Mouse (Mus musculus): ENCODE data around the gene Zmiz2. TPM values are rescaled to one million over a fixed set of nuclear protein-coding genes. Genes with fewer than 3 reads are reported as not detected.
"Not testable (repeated sequence)": the region's sequence is repeated elsewhere in the genome, so short reads cannot be mapped to it uniquely, and the experiment has no call there.

The Zmiz2 gene
- polyA plus RNA-seq, 1 experiment from 2014 or later = 25.4 TPM

- 81% methylated on average over 4 of the region's 4 CpGs for WGBS
- ATAC-seq (ENCODE audit: insufficient read depth, low FRiP score, low TSS enrichment) (no peak), DNase-seq (ENCODE audit: low spot score) (no peak)
- Histone ChIP-seq H3K4me1 (ENCODE audit: control insufficient read depth, insufficient read depth, low read length) (0 out of 2 replicates have a peak, but pooled peaks cover 3% of the 10 kb centered on the region), H3K27ac (ENCODE audit: low read depth, low read length) (no peak overlapping the region), H3K4me3 (ENCODE audit: low read depth, low read length) (no peak overlapping the region), H3K4me2 (ENCODE audit: low read depth) (no peak overlapping the region), H3K9ac (ENCODE audit: low read length) (no peak overlapping the region), H3K36me3 (ENCODE audit: control insufficient read depth, insufficient read depth, low read length) (no peaks in the 10 kb centered on the region), H3K27me3 (ENCODE audit: control insufficient read depth, insufficient read depth, low read length) (no peaks in the 10 kb centered on the region), H3K9me3 (ENCODE audit: control insufficient read depth, low read length) (no peaks in the 10 kb centered on the region)
Observed at GRCm38 (mm10) chr11:6445441-6445840, 56.6 kb downstream of the Zmiz2 start.

DNA sequence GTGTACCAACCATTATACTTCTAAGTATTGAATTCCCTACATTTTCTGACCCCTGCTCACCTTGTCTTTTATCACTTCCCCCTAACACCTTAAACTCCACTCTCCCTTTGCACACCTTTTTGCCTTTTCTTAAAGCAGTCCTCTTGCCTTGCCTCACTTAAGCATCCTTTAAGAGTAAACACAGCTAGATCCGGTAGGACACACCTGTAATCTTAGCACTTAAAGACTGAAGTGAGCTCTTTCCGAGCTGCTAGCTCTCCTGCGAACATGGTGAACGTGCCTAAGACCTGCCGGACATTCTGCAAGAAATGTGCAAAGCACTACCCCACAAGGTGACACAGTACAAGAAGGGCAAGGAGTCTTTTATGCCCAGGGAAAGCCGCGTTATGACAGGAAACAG, 57.1 kb downstream of the Zmiz2 start:
- DNase-seq (ENCODE audit: low spot score) = no peak
- no peaks in the 10 kb centered on the region for H3K27me3 ChIP-seq (ENCODE audit: control insufficient read depth, insufficient read depth, low read length)
- H3K4me3 ChIP-seq (ENCODE audit: low read depth, low read length) = no peak overlapping the region
- no peaks in the 10 kb centered on the region for H3K36me3 ChIP-seq (ENCODE audit: control insufficient read depth, insufficient read depth, low read length)
- 0 out of 2 replicates have a peak, but pooled peaks cover 3% of the 10 kb centered on the region for H3K4me1 ChIP-seq (ENCODE audit: control insufficient read depth, insufficient read depth, low read length)
- H3K27ac ChIP-seq (ENCODE audit: low read depth, low read length) = no peak overlapping the region
- no peaks in the 10 kb centered on the region for H3K9me3 ChIP-seq (ENCODE audit: control insufficient read depth, low read length)
- WGBS = 90% methylated on average over 7 of the region's 7 CpGs
- no peak for ATAC-seq (ENCODE audit: insufficient read depth, low FRiP score, low TSS enrichment)
- no peak overlapping the region for H3K9ac ChIP-seq (ENCODE audit: low read length)
- no peak overlapping the region for H3K4me2 ChIP-seq (ENCODE audit: low read depth)

- DNase-seq (ENCODE audit: low spot score) (no peak), ATAC-seq (ENCODE audit: insufficient read depth, low FRiP score, low TSS enrichment) (no peak)
- Histone ChIP-seq H3K4me1 (ENCODE audit: control insufficient read depth, insufficient read depth, low read length) (0 out of 2 replicates have a peak, but pooled peaks cover 3% of the 10 kb centered on the region), H3K36me3 (ENCODE audit: control insufficient read depth, insufficient read depth, low read length) (no peaks in the 10 kb centered on the region), H3K27ac (ENCODE audit: low read depth, low read length) (no peak overlapping the region), H3K4me2 (ENCODE audit: low read depth) (no peak overlapping the region), H3K4me3 (ENCODE audit: low read depth, low read length) (no peak overlapping the region), H3K27me3 (ENCODE audit: control insufficient read depth, insufficient read depth, low read length) (no peaks in the 10 kb centered on the region), H3K9ac (ENCODE audit: low read length) (no peak overlapping the region), H3K9me3 (ENCODE audit: control insufficient read depth, low read length) (no peaks in the 10 kb centered on the region)
- 91% methylated on average over 4 of the region's 4 CpGs for WGBS
Observed at GRCm38 (mm10) chr11:6447493-6447892, 58.6 kb downstream of the Zmiz2 start.

GRCm38 (mm10) chr11:6448155-6448554, 59.3 kb downstream of the Zmiz2 start:
- H3K4me1 ChIP-seq (ENCODE audit: control insufficient read depth, insufficient read depth, low read length); H3K27ac ChIP-seq (ENCODE audit: low read depth, low read length); H3K36me3 ChIP-seq (ENCODE audit: control insufficient read depth, insufficient read depth, low read length); H3K9ac ChIP-seq (ENCODE audit: low read length); H3K4me3 ChIP-seq (ENCODE audit: low read depth, low read length); ATAC-seq (ENCODE audit: insufficient read depth, low FRiP score, low TSS enrichment); H3K27me3 ChIP-seq (ENCODE audit: control insufficient read depth, insufficient read depth, low read length); DNase-seq (ENCODE audit: low spot score); H3K9me3 ChIP-seq (ENCODE audit: control insufficient read depth, low read length); H3K4me2 ChIP-seq (ENCODE audit: low read depth): not testable (repeated sequence)
- WGBS = 93% methylated on average over 5 of the region's 5 CpGs

Small RNA genes within 50 kb of the gene (microRNA-seq; reads per million reads assigned to microRNA genes)
- gene Mir7651 = 0.78 reads per million

Other genes starting within 250 kb of the Zmiz2 start
- 0.58 and 0.70 TPM in 2 replicates for gene A730071L15Rik, start 189.0 kb upstream of the Zmiz2 start, polyA plus RNA-seq (2014; fragmentation: Nextera tagmentation; extraction: Ambion mirVana)
- 50.9 and 52.0 TPM in 2 replicates for gene Nudcd3, start 188.7 kb upstream of the Zmiz2 start, polyA plus RNA-seq (2014; fragmentation: Nextera tagmentation; extraction: Ambion mirVana)
- gene Npc1l1, start 158.9 kb upstream of the Zmiz2 start, polyA plus RNA-seq (2014; fragmentation: Nextera tagmentation; extraction: Ambion mirVana) = not detected in 2 replicates
- 105 and 107 TPM in 2 replicates for gene Ddx56, start 121.3 kb upstream of the Zmiz2 start, polyA plus RNA-seq (2014; fragmentation: Nextera tagmentation; extraction: Ambion mirVana)
- gene Tmed4, start 114.2 kb upstream of the Zmiz2 start, polyA plus RNA-seq (2014; fragmentation: Nextera tagmentation; extraction: Ambion mirVana) = 145 and 154 TPM in 2 replicates
- gene Ogdh, start 97.4 kb upstream of the Zmiz2 start, polyA plus RNA-seq (2014; fragmentation: Nextera tagmentation; extraction: Ambion mirVana) = 93.0 and 104 TPM in 2 replicates
- 4,780 and 5,005 TPM in 2 replicates for gene Ppia, start 26.4 kb downstream of the Zmiz2 start, polyA plus RNA-seq (2014; fragmentation: Nextera tagmentation; extraction: Ambion mirVana)
- gene H2afv, start 55.4 kb downstream of the Zmiz2 start, polyA plus RNA-seq (2014; fragmentation: Nextera tagmentation; extraction: Ambion mirVana) = 762 and 797 TPM in 2 replicates
- 12.9 and 13.9 TPM in 2 replicates for gene Purb, start 86.8 kb downstream of the Zmiz2 start, polyA plus RNA-seq (2014; fragmentation: Nextera tagmentation; extraction: Ambion mirVana)
- gene Myo1g, start 131.9 kb downstream of the Zmiz2 start, polyA plus RNA-seq (2014; fragmentation: Nextera tagmentation; extraction: Ambion mirVana) = 0.81 and 0.85 TPM in 2 replicates
- gene Ccm2, start 157.8 kb downstream of the Zmiz2 start, polyA plus RNA-seq (2014; fragmentation: Nextera tagmentation; extraction: Ambion mirVana) = 95.8 and 103 TPM in 2 replicates
- 46.5 and 50.1 TPM in 2 replicates for gene Nacad, start 217.0 kb downstream of the Zmiz2 start, polyA plus RNA-seq (2014; fragmentation: Nextera tagmentation; extraction: Ambion mirVana)
- gene Tbrg4, start 237.0 kb downstream of the Zmiz2 start, polyA plus RNA-seq (2014; fragmentation: Nextera tagmentation; extraction: Ambion mirVana) = 41.0 and 43.4 TPM in 2 replicates
- gene Wap, start 249.6 kb downstream of the Zmiz2 start, polyA plus RNA-seq (2014; fragmentation: Nextera tagmentation; extraction: Ambion mirVana) = not detected in 2 replicates

Measured in neural tube, embryonic 11.5 days (tissue).